Mouse (Mus musculus) layer of hippocampus, postnatal 36 days (tissue): ENCODE measurements at regions not wholly inside any gene's neighbourhood (a gene's known extent, or its start where the extent isn't known, plus 50 kb on each side); places are given as distances from the start of the nearest gene placed in this dataset.
A peak's percentile ranks its signal among the peaks of the same experiment; 100 is the strongest.
"Not testable (repeated sequence)": the region's sequence is repeated elsewhere in the genome, so short reads cannot be mapped to it uniquely, and the experiment has no call there.

Experiments
- DNase-seq, 2 experiments: peaks; one replicate each; pipeline ENCODE4 v3.0.0; 2022

DNA sequence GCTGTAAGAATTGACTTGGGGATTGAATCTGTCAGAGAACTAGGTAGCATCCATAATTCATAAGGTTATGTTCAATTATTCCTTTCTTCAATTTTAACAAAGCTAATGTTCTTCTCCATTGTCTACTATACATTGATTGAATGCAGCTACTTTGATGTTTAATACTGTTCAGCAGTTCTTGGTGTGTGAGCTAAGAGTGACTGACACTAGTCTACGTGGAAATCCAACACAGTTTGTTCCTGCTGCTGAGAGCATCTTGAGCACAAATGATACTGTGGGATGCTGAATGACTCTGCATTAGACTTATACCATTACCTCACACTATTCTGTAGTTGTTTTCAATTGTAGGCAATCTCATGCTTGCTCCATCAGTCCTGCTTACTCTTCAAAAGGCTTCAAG, 249.4 kb upstream of the Akr1e1 start:
- no peak for DNase-seq

GRCm38 (mm10) chr13:4839481-4839880, 230.5 kb upstream of the Akr1e1 start:
- DNase-seq: not testable (repeated sequence)

DNA sequence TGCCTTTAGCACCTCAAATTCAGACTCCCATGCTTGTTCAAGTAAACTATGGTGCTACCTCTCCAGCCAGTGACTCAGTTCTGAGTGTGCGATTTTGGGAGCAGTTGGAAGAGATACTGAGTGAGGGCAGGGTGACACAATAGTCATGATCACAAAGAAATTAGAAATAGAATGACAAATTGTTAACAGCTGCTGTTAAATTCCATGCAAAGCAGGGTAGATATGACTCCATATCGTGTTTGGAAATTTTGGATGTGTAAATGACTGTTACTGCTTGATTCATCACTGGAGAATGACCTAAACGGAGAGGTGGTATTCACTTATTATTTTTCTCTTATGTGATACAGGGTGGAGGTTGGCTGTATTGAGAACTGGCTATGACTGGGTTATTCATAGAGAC, 217.8 kb upstream of the Akr1e1 start:
- DNase-seq: no peak

- not testable (repeated sequence) for DNase-seq
Observed at GRCm38 (mm10) chr13:4825749-4826148, 216.8 kb upstream of the Akr1e1 start.

DNA sequence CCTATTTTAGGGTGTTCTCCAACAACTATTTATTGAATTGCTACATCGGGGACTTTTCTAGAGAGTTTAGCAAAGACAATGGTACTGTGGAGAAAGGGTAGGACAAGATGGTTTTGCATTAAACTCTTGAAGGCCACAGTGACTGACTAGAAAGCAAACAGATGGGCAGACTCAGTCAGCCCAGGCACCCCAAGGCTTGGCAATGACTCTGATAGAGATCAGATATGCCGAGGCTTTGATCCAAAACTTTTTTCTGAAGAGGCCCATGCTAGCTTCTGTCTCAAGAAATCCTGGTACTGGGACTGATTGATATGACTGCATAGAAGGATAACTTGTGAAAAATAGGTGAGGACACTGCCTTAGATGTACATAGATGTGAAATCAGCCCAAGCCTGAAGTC, 197.9 kb upstream of the Akr1e1 start:
- DNase-seq: no peak

- DNase-seq: no peak
Observed at GRCm38 (mm10) chr13:4800666-4801065, 191.7 kb upstream of the Akr1e1 start.

- DNase-seq: no peak
Observed at GRCm38 (mm10) chr13:4791139-4791538, 182.2 kb upstream of the Akr1e1 start.

- DNase-seq: no peak
Observed at GRCm38 (mm10) chr13:4790414-4790813, 181.4 kb upstream of the Akr1e1 start.

- DNase-seq: no peak
Observed at GRCm38 (mm10) chr13:4783290-4783689, 174.3 kb upstream of the Akr1e1 start.

- DNase-seq: not testable (repeated sequence)
Observed at GRCm38 (mm10) chr13:4778264-4778823, 169.4 kb upstream of the Akr1e1 start.

DNA sequence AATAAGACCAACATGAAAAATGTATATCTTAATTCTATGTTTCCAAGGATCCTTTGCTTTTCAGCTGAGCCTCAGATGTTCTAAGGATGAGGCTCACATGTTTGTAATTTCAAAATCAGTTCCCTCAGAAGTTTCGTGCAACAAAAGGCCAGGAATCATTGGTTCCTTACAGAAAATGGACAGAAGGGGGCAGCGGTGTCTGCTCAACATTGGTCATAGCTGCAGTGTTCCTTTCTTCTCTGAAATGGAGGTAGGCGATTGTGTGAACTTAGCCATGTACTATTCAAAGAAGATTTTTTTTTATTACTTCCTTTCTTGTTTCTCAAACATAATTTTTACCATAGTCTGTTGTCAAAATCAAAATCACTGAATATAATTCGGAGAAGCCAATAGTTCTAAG, 167.9 kb upstream of the Akr1e1 start:
- peak in 1 of 2 experiments; percentile 23 for DNase-seq

- DNase-seq: no peak
Observed at GRCm38 (mm10) chr13:4772324-4772723, 163.3 kb upstream of the Akr1e1 start.

GRCm38 (mm10) chr13:4771120-4772075, 162.4 kb upstream of the Akr1e1 start:
- DNase-seq: peak; percentile 59 to 61

- no peak for DNase-seq
Observed at GRCm38 (mm10) chr13:4759965-4760364, 151.0 kb upstream of the Akr1e1 start.

DNA sequence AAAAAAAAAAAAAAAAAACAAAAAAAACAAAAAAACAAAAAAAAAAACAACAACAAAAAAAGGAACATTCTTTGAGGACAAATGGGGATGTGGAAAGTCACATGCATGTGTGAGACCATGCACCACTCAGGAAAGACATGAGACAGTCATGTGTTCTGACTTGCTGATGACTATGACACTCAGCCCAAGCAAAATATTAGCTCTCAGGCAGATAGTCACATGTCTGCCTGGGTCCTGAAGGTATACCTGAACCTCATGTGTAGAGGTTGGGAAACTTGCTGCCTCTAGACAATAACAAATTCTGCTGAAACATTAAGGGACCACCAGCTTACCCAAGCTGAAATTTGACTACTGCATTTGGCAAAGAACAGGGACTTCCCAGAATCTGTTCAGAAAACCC, 147.6 kb upstream of the Akr1e1 start:
- DNase-seq: no peak

- no peak for DNase-seq
Observed at GRCm38 (mm10) chr13:4742930-4743329, 134.0 kb upstream of the Akr1e1 start.

GRCm38 (mm10) chr13:4716299-4716698, 107.3 kb upstream of the Akr1e1 start:
- DNase-seq: not testable (repeated sequence)

DNA sequence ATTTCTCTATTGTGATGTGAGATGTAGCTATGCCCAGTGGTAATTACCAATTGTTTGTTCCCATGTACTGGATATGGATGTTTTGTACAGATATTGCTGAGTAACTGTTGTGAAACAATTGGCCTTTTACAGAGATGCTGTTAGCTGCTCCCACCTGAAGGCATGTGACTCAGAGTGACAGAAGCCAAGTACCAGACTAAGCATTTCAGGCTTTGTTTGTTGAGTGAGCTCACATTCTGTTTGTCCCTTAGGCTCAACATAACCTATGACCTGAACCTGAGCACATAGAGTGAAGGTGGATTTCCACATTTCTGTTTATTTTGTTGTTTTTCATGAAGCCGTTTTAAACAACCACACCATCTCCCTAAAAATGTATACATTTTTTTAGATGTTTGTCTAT, 105.8 kb upstream of the Akr1e1 start:
- no peak for DNase-seq

GRCm38 (mm10) chr13:4712698-4713097, 103.7 kb upstream of the Akr1e1 start:
- no peak for DNase-seq

GRCm38 (mm10) chr13:4699591-4699990, 90.6 kb upstream of the Akr1e1 start:
- DNase-seq: not testable (repeated sequence)

DNA sequence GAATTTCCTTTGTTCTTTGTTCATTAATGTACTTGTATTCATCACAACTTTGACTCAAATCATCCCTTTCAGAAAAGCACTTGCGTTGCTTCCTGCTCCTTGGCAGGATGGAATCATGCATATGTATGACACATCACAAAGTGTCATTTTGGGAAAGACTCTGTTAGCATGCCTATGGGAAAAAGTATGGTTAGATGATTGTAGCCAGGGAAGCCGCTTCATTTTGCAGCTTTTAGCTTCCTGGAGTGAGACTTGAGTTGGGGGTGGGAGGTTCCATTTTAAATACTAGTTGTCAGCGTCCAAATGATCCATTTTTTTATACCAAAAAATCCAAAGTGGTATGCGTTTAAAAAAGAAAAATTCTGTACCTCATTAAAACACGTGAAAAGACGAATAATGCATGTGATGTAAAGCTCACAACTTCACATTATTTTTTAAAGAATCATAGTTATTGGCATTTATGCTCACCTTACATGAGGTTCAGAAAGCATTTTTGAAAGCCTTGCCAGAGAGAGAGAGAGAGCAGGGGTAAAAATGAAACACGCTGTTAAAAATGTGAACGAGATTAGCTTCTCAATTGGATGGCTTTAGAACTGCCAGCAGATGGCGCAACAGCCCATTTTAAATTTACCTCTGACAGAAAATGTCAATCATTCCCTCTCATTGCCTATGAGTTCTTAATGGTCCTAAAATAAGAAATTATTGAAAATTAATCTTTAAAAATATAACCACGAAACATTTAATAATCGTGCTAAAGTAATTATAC, 57.6 kb upstream of the Akr1e1 start:
- peak; percentile 37 to 40 for DNase-seq

- DNase-seq: no peak
Observed at GRCm38 (mm10) chr13:4663390-4663789, 54.4 kb upstream of the Akr1e1 start.
